Mouse (Mus musculus) left cerebral cortex, adult 2 months (tissue): Measurements from ENCODE around the gene Tipin. TPM values are rescaled to one million over a fixed set of nuclear protein-coding genes. Genes with fewer than 3 reads are reported as not detected.
"Not testable (repeated sequence)": the region's sequence is repeated elsewhere in the genome, so short reads cannot be mapped to it uniquely, and the experiment has no call there.

Source experiments
- DNase-seq, 2 experiments: peaks; one replicate each; pipeline ENCODE4 v3.0.0; 2021 to 2022; ENCODE audit warnings: low spot score in 2 of 2, mixed read lengths in 1 of 2; ENCODE audit errors: extremely low spot score in 1 of 2
- H3K27ac ChIP-seq: fragments of 200-600 bp; 2 replicates; pipeline ENCODE4 v1.8.1; 2022
- H3K4me3 ChIP-seq: fragments of 200-600 bp; 2 replicates; pipeline ENCODE4 v1.8.1; 2022
- CTCF ChIP-seq: fragments of 200-600 bp; IDR thresholded peaks from 2 replicates; pipeline ENCODE4 v1.8.1; 2022; ENCODE audit warnings: antibody characterized with exemption, mild to moderate bottlenecking, moderate library complexity
- intact Hi-C: fragments of 180-260 bp; cut with DNase I; formaldehyde crosslinking; loops from one replicate; pipeline ENCODE4 v1.15.1; 2025
- total RNA-seq, 2 experiments: library from RNA; stranded (reverse); gene quantifications; 2 replicates each; pipeline ENCODE4 v1.2.3; 2021

Tipin gene
- total RNA-seq, 2 experiments from 2014 or later: 12.9 to 20.2 TPM

DNA sequence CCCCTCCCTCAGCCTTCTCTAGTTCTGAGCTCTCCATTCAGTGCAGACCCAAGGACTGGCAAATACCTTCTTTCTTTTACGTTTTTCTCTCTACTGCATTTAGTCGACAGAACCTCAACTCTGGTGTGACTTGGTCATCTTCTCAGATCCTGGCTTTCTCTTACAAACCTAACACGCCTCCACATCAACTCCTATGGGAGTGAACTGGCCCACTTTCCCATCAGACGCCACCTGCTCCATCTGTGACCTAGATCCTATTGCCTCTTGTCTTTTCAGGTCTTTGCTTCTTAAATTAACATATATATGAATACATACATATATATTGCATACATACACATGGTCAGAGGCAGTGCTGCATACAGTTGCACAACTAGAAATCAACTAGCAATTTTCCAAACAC is 7.6 kb upstream of the Tipin start:
- no peak for TF ChIP-seq CTCF
- intact Hi-C loops: loop anchor here (2.0 kb wide), 2 partner anchors 95 to 133 kb away; partner anchors contain the start of gene Snapc5
- Histone ChIP-seq H3K27ac (no peak overlapping the region; the same call in 1 of the 2 replicates), H3K4me3 (no peak overlapping the region)
- no peak for DNase-seq

DNA sequence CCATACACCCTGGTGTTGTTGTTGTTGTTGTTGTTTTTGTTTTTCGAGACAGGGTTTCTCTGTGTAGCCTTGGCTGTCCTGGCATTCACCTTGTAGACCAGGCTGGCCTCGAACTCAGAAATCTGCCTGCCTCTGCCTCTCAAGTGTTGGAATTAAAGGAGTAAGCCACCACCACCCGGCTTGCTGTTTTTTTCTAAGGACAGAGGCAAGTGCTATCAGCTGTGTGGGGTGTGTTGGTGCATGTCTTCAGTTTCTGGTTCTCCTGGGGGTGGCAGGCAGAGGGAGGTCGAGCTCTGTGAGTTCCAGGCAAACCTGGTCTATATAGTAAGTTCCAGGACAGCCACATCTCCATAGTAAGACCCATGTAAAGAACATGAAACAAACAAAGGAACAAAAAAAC is 7.1 kb upstream of the Tipin start:
- no peak overlapping the region for H3K27ac ChIP-seq
- TF ChIP-seq CTCF: no peak
- intact Hi-C loops: no loop called here
- DNase-seq: no peak
- no peak overlapping the region for H3K4me3 ChIP-seq

DNA sequence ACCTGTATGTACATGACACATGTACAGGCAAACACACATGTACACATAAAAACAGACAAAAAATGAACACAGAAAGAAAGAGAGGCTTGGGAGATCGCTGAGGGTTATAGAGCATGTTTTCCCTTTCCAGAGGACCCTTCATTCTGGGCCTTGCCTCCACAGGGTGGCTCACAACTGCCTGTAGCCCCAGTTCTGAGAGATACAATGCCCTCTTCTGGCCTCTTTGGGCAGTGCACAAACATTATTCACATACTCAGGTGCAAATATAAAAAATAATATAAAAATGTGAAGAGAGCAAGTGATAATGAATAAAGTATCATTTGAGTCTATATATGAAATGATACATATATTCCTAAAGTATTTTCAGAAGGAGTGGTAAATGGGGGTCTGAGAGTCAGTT is 6.5 kb upstream of the Tipin start:
- Histone ChIP-seq H3K4me3 (no peak overlapping the region), H3K27ac (no peak overlapping the region)
- intact Hi-C loops: no loop called here
- peak; percentile 37 for TF ChIP-seq CTCF
- no peak for DNase-seq

DNA sequence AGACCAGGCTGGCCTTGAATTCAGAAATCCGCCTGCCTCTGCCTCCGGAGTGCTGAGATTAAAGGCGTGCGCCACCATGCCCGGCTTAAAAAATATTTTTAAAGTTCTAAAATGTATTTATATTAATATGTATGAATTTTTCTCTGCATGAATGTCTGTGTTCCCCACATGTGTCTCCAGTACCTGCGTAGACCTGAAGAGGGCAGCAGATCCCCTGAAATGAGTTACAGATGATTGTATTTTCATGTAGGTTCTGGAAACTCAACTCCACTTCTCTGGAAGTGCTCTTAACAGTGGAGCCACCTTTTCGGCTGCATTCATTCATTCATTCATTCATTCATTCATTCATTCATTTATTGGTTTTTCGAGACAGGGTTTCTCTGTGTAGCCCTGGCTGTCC is 3.7 kb upstream of the Tipin start:
- Histone ChIP-seq H3K27ac (no peak overlapping the region), H3K4me3 (no peak overlapping the region)
- peak; percentile 40 to 46 for DNase-seq
- intact Hi-C loops: no loop called here
- peak; percentile 86 for TF ChIP-seq CTCF

DNA sequence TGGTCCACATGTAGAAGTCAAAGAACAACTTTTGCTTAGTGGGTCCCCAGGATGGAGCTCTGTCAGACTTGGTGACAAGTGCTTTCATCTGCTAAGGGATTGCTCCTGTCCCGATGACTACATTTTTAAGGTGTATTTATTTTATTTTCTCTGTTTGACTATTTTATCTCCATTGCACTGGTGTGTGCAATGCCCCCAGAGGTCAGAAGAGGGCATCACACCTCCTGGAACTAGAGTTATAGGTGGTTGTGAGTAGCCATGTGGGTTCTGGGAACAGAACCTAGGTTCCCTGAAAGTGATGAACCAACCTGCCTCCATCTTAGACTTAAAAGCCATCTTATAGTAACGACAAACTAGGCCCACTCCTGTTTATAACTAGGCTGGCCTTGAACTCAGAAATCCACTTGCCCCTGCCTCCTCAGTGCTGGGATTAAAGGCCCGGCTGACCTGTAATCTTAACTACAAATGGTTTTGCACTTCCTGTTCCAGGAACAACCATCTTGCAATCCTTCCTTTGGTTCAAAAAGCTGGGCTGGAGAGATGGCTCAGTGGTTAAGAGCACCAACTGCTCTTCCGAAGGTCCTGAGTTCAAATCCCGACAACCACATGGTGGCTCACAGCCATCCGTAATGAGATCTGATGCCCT is 2.6 kb upstream of the Tipin start:
- H3K4me3 ChIP-seq: no peak overlapping the region
- no peak overlapping the region for H3K27ac ChIP-seq
- no peak; the same call in 1 of the 2 replicates for TF ChIP-seq CTCF
- no peak for DNase-seq
- intact Hi-C loops: no loop called here

DNA sequence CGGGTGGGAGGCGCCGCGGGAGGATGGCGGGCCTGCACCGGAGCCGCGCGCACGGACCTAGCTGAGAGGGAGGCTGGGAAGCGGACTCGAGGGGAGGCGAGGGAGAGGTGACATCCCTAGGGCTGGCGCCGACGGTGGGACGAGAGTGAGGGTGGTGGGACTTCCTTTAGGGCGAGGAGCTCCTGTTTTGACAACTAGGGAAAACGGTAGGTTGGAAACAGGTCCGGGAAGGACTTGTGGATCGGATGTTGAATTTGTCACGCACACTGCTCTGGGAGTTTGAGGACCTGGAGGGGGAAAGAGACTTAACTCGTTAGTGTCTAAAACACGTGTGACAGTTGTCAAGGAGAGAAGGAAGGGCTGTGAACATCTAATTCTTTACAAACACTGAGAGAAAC is 399 bp downstream of the Tipin start:
- intact Hi-C loops: loop anchor here (2.0 to 5.0 kb wide), 2 partner anchors 59 to 681 kb away; partner anchors contain the start of genes Dis3l and Ints14
- DNase-seq: no peak
- TF ChIP-seq CTCF: no peak
- Histone ChIP-seq H3K27ac (peak overlapping the region; percentile 3; the same call in 1 of the 2 replicates), H3K4me3 (peak overlapping the region; percentile 75)

DNA sequence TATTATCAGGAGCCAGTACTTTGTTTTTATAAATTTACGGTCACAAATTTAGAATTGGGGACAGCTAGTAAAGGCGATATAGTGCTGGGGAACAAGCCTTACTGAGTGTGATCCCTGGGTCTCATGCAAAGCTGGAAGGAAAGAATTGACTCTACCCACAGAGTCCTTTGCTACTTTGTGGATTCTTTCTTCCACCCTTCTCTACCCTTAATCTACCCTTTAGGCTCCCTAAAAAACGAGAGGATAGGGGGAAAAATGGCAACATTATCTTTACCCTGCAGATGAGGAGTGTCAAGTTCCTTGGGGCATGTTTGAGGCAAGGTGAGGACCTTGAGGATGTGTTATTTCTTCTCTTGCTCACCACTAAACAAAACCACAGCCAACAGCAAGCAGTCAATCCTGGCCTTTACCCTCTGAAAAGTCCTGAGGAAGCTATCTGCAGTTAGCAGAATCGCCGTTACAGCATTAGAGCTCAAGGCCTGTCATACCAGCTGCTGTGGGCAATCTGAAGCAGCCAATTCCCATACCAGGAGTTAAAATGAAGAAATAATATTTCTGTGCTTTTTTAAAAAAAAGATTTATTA is 1.1 kb downstream of the Tipin start:
- Histone ChIP-seq H3K27ac (no peak overlapping the region), H3K4me3 (no peak overlapping the region; the same call in 1 of the 2 replicates)
- TF ChIP-seq CTCF: no peak
- intact Hi-C loops: loop anchor here (2.0 to 5.0 kb wide), 2 partner anchors 58 to 680 kb away; partner anchors contain the start of genes Dis3l and Ints14
- no peak for DNase-seq

DNA sequence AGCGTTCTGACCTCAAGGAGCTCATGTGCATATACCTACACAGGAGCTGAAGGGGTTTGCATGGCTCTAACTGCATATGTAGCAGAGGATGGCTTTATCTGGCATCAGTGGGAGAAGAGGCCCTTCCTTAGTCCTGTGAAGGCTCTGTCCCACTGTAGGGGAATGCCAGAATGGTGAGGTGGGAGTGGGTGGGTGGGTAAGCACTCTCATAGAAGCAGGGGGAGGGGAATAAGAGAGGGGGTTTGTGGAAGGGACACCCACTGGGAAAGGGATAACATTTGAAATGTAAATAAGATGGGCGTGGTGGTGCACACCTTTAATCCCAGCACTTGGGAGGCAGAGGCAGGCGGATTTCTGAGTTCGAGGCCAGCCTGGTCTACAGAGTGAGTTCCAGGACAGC is 21.7 kb downstream of the Tipin start:
- H3K4me3 ChIP-seq, DNase-seq, H3K27ac ChIP-seq, intact Hi-C loops: not testable (repeated sequence)

DNA sequence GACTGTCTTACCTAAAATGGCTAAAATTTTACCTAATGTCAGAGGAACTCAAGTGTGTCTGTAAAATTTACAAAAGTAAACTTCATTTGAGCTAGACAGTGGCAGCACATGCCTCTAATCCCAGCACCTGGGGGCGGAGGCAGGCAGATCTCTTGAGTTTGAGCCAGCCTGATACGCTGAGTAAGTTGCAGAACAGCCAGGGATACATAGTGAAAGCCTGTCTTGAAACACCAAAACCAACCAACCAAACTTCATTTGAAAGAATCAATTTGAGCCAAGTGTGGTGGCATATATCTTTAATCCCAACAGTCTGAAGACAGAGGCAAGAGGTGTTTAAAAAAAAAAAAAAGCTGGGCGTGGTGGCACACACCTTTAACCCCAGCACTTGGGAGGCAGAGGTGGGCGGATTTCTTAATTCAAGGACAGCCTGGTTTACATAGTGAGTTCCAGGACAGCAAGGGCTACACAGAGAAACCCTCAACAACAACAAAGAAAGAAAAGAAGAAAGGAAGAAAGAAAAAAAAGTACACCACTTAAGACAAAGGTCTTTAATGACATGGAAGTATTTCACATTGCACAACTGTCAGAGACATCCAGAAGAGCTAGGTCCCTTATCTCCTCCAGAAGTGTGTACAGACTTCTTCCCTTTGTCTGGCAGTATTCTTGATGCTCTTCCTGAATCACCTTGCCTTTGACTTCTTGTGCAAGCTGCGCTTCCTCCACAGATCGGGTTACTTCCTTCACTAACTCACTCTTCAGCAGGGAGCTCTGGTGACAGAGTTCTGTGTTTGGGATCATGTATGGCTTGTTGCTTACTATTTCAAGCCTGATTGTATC is 25.3 kb downstream of the Tipin start:
- DNase-seq: no peak
- H3K4me3 ChIP-seq: no peak overlapping the region
- H3K27ac ChIP-seq: no peak overlapping the region
- no peak for TF ChIP-seq CTCF
- intact Hi-C loops: no loop called here

DNA sequence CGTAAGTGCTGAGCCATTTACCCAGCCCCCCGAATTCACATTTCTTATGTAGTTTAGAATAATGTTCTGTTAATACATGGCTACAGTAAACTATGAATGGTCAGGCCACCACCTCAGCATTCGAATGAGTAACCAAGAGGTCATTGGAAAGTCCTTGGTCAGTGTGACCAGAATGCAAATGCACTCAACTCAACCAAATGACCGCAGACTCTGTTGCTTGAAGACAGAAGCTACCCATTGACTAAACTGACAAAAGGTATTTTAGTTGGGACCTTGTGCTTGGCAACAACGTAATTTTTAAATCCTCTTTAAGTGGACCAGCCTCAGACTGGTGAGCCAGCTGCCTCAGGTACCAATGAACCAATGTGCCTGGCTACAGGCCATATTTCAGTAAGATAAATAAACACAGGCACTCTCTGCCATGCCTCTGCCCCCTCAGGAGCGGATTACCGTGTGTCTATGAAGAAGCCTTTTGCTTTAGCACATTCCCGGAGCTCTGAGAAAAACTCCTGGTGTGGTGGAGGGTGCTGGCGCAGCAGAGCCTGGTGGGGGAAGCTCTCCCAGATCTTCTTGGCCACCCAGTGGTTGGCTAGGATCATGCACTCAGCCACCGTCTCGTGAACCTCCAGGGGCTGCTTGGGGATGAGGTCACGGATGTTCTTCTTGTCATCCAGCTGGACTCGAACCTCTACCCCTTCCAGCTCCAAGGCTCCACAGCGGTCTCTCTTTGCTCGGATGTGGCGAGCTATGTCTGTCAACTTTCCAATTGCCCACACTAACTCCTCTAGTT is 29.8 kb downstream of the Tipin start:
- no peak overlapping the region for H3K27ac ChIP-seq
- intact Hi-C loops: no loop called here
- DNase-seq: no peak
- peak; percentile 36 for TF ChIP-seq CTCF
- no peak overlapping the region for H3K4me3 ChIP-seq

DNA sequence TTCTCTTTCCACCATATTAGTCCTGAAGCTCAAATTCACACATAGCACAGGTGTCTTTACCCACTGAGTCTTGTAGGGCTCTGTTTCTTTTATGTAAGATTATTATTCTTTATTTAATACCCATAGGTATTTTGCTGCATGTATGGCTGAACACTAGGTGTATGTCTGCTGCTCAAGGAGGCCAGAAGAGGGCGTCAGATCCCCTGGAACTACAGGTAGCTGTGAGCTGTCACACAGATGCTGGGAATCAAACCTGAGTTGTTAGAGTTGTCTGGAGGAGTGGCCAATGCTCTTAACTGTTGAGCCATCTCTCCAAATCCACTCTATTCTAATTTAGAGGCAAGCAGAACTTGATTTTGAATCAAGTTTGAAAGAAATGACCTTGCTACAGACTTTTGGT is 30.7 kb downstream of the Tipin start:
- no peak overlapping the region for H3K27ac ChIP-seq
- peak; percentile 21 for TF ChIP-seq CTCF
- H3K4me3 ChIP-seq: no peak overlapping the region
- no peak for DNase-seq
- intact Hi-C loops: no loop called here

DNA sequence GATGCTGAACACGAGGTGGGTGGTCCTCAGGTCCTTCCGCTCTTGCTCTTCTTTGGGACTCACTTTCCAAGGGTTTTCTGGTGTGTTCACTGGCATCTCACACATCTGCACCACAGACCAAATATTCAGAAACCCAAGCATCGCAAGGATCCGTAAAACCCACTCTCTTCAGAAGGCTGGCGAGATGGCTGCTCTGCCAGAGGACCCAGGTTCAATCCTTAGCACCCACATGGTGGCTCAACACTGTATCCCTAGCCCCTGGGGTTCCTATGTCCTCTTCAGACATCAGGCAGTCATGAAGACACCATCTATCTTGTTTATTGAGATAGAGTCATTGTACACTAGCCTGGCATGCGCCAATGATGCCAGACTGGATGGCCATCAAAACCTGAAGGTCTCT is 33.3 kb downstream of the Tipin start:
- no peak overlapping the region for H3K27ac ChIP-seq
- TF ChIP-seq CTCF: no peak
- H3K4me3 ChIP-seq: no peak overlapping the region
- no peak for DNase-seq
- intact Hi-C loops: no loop called here
